Mouse (Mus musculus) heart, embryonic 14.5 days (tissue): ENCODE results near the gene Tmem256. TPM values are rescaled to one million over a fixed set of nuclear protein-coding genes. Genes with fewer than 3 reads are reported as not detected.
A peak's percentile ranks its signal among the peaks of the same experiment; 100 is the strongest.
"Not testable (repeated sequence)": the region's sequence is repeated elsewhere in the genome, so short reads cannot be mapped to it uniquely, and the experiment has no call there.

ENCODE experiments used
- ATAC-seq: fragments of 200-750 bp; cut with Nextera tagmentation; 2 replicates; pipeline ENCODE4 v1.8.0; 2017; ENCODE audit warnings: low read depth, moderate TSS enrichment; ENCODE audit not compliant: insufficient number of reproducible peaks, insufficient read depth, low FRiP score
- H3K27ac ChIP-seq, 2 experiments: fragments of 200-500 bp in 1 of 2; fragments of 300-500 bp in 1 of 2; sonication (generic) in 1 of 2; replicated peaks in 1 of 2; 2 replicates each; pipeline ENCODE4 v1.5.1; 2012 to 2014; ENCODE audit warnings: low read depth in 2 of 2, low read length in 2 of 2, control low read depth in 1 of 2, mild to moderate bottlenecking in 1 of 2, mixed read lengths in 1 of 2; ENCODE audit not compliant: control insufficient read depth in 1 of 2, insufficient read depth in 1 of 2
- H3K27me3 ChIP-seq: fragments of 300-500 bp; sonication (generic); 2 replicates; pipeline ENCODE4 v1.6.1; 2014; ENCODE audit warnings: mild to moderate bottlenecking, low read length, control low read depth; ENCODE audit not compliant: control insufficient read depth, insufficient read depth
- H3K36me3 ChIP-seq: fragments of 300-500 bp; sonication (generic); 2 replicates; pipeline ENCODE4 v1.6.1; 2014; ENCODE audit warnings: mild to moderate bottlenecking, control low read depth, low read length, mixed read lengths; ENCODE audit not compliant: control insufficient read depth, insufficient read depth
- H3K4me1 ChIP-seq, 2 experiments: fragments of 200-500 bp in 1 of 2; fragments of 300-500 bp in 1 of 2; sonication (generic) in 1 of 2; 2 replicates each; pipeline ENCODE4 v1.6.1; 2012 to 2014; ENCODE audit warnings: low read length in 2 of 2, control low read depth in 1 of 2, mixed read lengths in 1 of 2; ENCODE audit not compliant: control insufficient read depth in 2 of 2, insufficient read depth in 2 of 2
- H3K4me2 ChIP-seq: fragments of 300-500 bp; sonication (generic); 2 replicates; pipeline ENCODE4 v1.6.1; 2014; ENCODE audit warnings: mild to moderate bottlenecking, low read length
- H3K4me3 ChIP-seq, 2 experiments: fragments of 200-500 bp in 1 of 2; fragments of 300-500 bp in 1 of 2; sonication (generic) in 1 of 2; 2 replicates each; pipeline ENCODE4 v1.5.1; 2012 to 2014; ENCODE audit warnings: low read length in 2 of 2, mild to moderate bottlenecking in 2 of 2, control low read depth in 1 of 2, low read depth in 1 of 2, moderate library complexity in 1 of 2; ENCODE audit not compliant: control insufficient read depth in 1 of 2, insufficient read depth in 1 of 2
- H3K9ac ChIP-seq: fragments of 300-500 bp; sonication (generic); 2 replicates; pipeline ENCODE4 v1.6.1; 2014; ENCODE audit warnings: mild to moderate bottlenecking, low read length
- H3K9me3 ChIP-seq: fragments of 300-500 bp; sonication (generic); 2 replicates; pipeline ENCODE4 v1.6.1; 2016; ENCODE audit warnings: low read length, control low read depth; ENCODE audit not compliant: control insufficient read depth
- WGBS: fragments of 180-500 bp; shearing (Covaris S2); extraction: QIAGEN DNeasy Blood & Tissue Kit; methylation state at CpG from one replicate; pipeline ENCODE4 v1.1.7; 2014; 5-methylcytosine and 5-hydroxymethylcytosine counted together
- polyA plus RNA-seq: library from polyadenylated mRNA; unstranded; fragments of >200 nt; fragmentation: Nextera tagmentation; extraction: Ambion mirVana; gene quantifications from 2 replicates; pipeline ENCODE4 v1.2.1, GENCODE M21; 2014

The Tmem256 gene
- polyA plus RNA-seq, 1 experiment from 2014 or later, result 379 TPM

DNA sequence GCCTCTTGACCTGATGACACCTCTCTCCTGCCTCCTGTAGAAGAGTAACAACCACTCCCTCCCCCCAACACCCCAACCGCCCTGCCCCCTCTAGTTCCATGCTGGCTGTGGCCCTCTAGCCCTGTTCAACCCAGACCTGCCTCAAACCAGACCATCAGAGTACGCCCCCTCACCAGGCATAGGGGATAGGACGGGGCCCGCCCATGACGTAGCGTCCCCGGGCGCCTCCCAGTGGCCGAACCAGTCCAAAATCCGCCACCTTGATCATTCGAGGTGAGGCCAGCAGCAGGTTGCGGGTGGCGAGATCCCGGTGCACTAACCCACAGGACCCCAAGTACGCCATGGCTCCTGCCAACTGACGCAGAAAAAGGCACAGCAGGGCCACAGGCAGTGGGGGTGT, 17.0 kb downstream of the Tmem256 start:
- Histone ChIP-seq H3K27me3 (peaks cover 17% of the 10 kb centered on the region), H3K9me3 (no peaks in the 10 kb centered on the region), H3K4me2 (0 out of 2 replicates have a peak overlapping the region, but pooled peaks have one; percentile 6), H3K36me3 (peaks cover 15% of the 10 kb centered on the region), H3K4me3 (no peak overlapping the region), H3K4me1 (peaks cover 4 to 6% of the 10 kb centered on the region in 2 experiments; a peak in 2 of 4 replicates), H3K9ac (no peak overlapping the region), H3K27ac (no peak overlapping the region)
- WGBS, result 19% methylated on average over 16 of the region's 16 CpGs
- no peak for ATAC-seq

DNA sequence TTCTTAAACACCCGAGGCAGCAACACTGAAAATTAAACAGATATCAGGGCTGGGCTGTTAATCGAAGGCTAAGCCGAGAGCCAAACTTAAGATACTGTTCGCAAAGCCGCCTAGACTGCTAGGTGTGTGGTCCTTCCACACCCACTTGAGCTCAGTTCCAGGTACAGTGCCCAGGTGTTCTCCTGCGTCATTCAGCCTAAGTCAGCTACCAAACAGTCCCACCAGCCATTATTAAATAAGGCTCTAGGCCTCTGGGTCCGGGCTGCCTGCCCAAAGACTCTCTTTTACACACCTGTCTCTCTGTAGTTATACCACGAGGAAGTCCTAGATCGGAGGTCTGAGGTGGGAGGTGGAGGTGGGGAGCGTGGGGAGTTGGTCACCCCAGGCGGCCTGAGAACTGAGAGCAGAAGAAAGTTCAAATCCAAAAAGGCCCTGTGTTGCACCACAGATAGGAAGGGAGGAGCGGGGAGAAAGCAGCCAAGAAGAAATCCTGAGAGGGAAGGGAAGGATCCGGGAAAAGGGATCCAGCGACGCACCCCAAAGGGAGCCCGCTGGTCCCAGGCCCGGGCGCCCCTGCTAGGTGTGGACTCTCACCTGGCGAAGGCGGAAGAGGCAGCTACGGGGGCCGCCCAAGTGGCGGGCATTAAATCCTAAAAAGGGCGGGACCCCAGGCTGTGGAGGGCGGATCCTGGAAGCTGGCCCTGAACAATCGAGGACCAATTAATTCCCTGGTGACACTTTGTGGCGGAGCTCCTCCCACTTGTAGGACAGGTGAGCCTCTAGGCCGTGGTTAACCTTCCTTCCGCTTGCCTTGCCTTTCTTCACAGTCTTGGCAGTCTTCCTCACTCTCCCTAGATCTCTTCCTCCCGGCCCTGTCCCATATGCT, 20.0 kb downstream of the Tmem256 start, which contains the start of gene Tnk1:
Tnk1 (minus strand) TSS at position 618 of the 886 bp plus-strand sequence.
- H3K36me3 ChIP-seq, result no peaks in the 10 kb centered on the region
- ATAC-seq, result no peak
- H3K9me3 ChIP-seq, result no peaks in the 10 kb centered on the region
- H3K4me2 ChIP-seq, result no peak within 1 kb of the TSS
- H3K27ac ChIP-seq, result no peak within 1 kb of the TSS
- H3K4me3 ChIP-seq, result no peak within 1 kb of the TSS
- no peak within 1 kb of the TSS for H3K9ac ChIP-seq
- H3K4me1 ChIP-seq, result peaks cover 4 to 6% of the 10 kb centered on the region in 2 experiments; a peak in 2 of 4 replicates
- H3K27me3 ChIP-seq, result peaks cover 17% of the 10 kb centered on the region
- 27% methylated on average over 30 of the region's 30 CpGs for WGBS

DNA sequence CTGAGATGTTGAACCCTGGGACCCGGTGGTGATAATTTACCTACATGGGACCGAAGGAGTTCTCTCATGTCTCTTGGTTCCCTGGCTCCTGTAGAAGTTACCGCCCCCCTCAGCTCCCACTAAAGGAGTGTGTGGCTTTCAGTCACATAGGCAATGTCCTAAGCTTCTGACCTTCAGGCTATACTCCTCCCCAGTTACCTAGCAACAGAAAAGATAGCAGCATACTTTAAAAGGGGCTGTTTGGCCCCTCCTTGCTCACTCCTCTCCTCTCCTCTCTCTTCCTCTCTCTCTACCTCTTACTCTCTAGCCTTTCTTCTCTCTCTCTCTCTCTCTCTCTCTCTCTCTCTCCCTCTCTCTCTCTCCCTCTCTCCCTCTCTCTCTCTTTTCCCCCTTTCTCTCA, 25.4 kb downstream of the Tmem256 start:
- H3K27ac ChIP-seq, result peak overlapping the region in 1 of 2 experiments; percentile 53; a peak in 2 of 4 replicates
- not testable (repeated sequence) for H3K36me3 ChIP-seq, H3K4me1 ChIP-seq, ATAC-seq, H3K27me3 ChIP-seq, H3K9me3 ChIP-seq, H3K4me3 ChIP-seq, H3K9ac ChIP-seq, H3K4me2 ChIP-seq
- WGBS, result 65% methylated on average over 3 of the region's 3 CpGs

DNA sequence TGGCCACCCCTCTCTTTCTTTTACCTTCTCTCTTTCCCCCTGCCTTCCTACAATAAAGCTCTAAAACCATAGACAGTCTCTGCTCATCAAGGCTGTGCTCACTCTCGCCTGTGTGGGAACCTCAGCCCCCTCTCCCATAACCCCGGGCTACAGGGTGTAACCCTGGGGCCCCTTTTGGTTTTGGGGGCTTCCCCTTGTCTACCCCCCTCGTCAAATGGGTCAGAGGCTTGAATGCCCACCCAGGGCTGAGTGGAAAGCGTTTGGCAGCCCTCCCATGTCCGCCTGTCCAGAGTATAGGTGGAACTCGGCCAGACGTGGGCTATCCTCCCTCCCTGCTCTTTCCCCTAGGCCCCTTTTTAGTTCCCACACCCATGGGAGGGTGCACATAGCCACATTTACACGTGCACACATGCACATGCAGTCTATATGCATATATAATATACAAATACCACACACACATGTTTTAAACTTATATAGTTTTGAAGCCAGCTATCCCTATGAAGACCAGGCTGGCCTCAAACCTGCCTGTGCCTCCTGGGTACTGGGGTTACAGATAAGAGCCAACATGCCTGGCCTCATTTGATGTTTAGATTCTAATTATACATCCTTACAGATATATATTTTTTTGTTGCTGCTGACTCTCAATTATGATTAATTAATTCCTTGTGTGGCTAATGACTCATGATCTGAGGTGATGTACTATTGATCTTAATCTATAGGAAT, 26.0 kb downstream of the Tmem256 start:
- Histone ChIP-seq H3K36me3 (no peaks in the 10 kb centered on the region), H3K4me1 (peaks cover 2 to 5% of the 10 kb centered on the region in 2 experiments; a peak in 3 of 4 replicates), H3K27me3 (no peaks in the 10 kb centered on the region), H3K4me2 (no peak overlapping the region), H3K4me3 (no peak overlapping the region), H3K9ac (no peak overlapping the region), H3K9me3 (no peaks in the 10 kb centered on the region), H3K27ac (peak overlapping the region in 1 of 2 experiments; percentile 53; a peak in 1 of 4 replicates)
- WGBS, result 46% methylated on average over 8 of the region's 8 CpGs
- ATAC-seq, result no peak

DNA sequence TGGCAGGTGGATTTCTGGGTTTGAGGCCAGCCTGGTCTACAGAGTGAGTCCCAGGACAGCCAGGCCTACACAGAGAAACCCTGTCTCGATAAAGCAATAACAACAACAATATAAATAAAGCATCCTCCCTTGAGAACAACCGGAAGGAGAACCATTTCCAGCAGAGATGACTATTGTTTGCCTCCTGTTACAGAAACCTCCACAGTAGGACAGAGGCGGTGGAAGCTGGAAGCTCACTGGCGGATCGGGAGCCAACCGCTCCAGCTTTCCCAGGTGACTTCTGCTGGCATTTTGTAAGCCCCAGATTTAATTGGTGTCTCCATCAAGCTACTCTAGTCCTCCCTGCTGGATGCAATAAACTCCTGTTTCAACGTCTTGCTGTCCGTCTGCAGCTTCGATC, 27.2 kb downstream of the Tmem256 start:
- Histone ChIP-seq H3K27me3 (no peaks in the 10 kb centered on the region), H3K4me3 (no peak overlapping the region), H3K4me1 (peaks cover 2 to 5% of the 10 kb centered on the region in 2 experiments; a peak in 3 of 4 replicates), H3K9ac (no peak overlapping the region), H3K4me2 (no peak overlapping the region), H3K27ac (no peak overlapping the region), H3K36me3 (no peaks in the 10 kb centered on the region), H3K9me3 (no peaks in the 10 kb centered on the region)
- no peak for ATAC-seq
- 86% methylated on average over 9 of the region's 9 CpGs for WGBS

DNA sequence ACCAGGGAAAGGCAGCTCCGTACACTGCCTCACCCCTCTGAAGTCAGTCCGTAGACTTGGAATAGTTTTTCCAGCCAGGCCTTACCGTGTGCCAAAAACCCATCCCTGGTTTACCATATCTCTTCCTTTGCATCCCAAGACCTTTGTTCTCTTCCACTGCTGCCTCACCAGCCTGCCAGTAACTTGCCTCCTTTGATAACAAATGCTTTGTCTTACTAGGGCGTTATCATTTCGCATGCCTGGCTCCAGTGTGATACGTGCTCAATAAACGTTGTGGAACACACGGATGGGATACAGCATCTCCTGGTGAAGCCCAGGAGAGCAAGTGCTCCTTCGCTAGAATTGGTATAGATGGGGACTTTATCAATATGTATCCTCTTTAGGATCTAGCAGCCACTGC, 29.0 kb downstream of the Tmem256 start:
- no peak for ATAC-seq
- no peak overlapping the region for H3K27ac ChIP-seq
- no peaks in the 10 kb centered on the region for H3K27me3 ChIP-seq
- H3K9me3 ChIP-seq, result no peaks in the 10 kb centered on the region
- no peaks in the 10 kb centered on the region for H3K36me3 ChIP-seq
- 36% methylated on average over 9 of the region's 9 CpGs for WGBS
- H3K4me3 ChIP-seq, result no peak overlapping the region
- no peak overlapping the region for H3K4me2 ChIP-seq
- H3K9ac ChIP-seq, result no peak overlapping the region
- peaks cover 2 to 5% of the 10 kb centered on the region in 2 experiments; a peak in 3 of 4 replicates for H3K4me1 ChIP-seq

DNA sequence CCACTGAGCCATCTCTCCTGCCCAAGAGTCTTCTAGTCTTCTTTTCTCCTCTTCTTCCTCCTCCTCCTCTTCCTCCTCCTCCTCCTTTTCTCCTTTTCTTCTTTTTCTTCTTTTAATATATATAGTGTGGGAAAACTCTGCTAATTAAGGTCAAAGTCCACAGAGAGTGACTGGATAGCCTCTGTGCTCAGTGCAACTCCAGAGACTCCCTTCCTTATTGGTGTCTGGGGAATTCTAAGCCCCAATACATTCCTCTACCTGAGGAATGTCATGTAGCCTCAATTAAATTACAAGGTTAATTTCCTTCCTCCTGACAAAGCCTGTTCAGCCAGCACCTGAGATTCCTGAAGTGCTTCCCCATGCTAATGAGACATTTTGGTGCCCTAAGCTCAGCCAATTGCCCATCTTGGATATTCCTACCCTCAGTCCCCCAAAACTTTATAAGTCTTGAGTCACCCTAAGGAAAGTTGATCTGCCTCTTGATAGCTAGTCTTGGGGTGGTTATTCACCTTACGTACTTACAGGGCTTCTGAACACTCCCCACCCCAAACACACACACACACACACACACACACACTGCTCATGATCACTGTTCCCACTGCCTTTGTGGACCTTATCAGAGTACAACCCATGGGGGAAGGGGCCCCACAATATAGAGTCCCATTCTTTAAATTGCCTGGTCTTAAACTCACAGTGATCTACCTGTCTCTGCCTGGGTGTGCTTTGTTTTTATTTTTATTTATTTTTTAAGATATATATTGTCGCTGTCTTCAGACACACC, 32.2 kb downstream of the Tmem256 start:
- Histone ChIP-seq H3K4me1 (peaks cover 0 to 2% of the 10 kb centered on the region in 2 experiments; a peak in 1 of 4 replicates), H3K4me2 (no peak overlapping the region), H3K9me3 (no peaks in the 10 kb centered on the region), H3K27ac (no peak overlapping the region), H3K4me3 (no peak overlapping the region), H3K9ac (no peak overlapping the region), H3K27me3 (no peaks in the 10 kb centered on the region), H3K36me3 (no peaks in the 10 kb centered on the region)
- no peak for ATAC-seq
- WGBS, result 92% methylated on average over 2 of the region's 2 CpGs
